Mouse (Mus musculus): ENCODE results near the gene Gm28897.
"Not testable (repeated sequence)": the region's sequence is repeated elsewhere in the genome, so short reads cannot be mapped to it uniquely, and the experiment has no call there.

Gene Gm28897

GRCm38 (mm10) chrY:80926695-80927094, at the start of gene Gm28897:
Gene Gm28897 (plus strand): TSS chrY:80926995.
- POLR2A ChIA-PET, CTCF ChIA-PET: not testable (repeated sequence)
